Mouse (Mus musculus) embryonic facial prominence, embryonic 14.5 days (tissue): ENCODE data around the gene Sgce. TPM values are rescaled to one million over a fixed set of nuclear protein-coding genes. Genes with fewer than 3 reads are reported as not detected.
A peak's percentile ranks its signal among the peaks of the same experiment; 100 is the strongest.

Experiments used
- ATAC-seq: fragments of 200-750 bp; cut with Nextera tagmentation; 2 replicates; pipeline ENCODE4 v1.8.0; 2017; ENCODE audit warnings: low read depth, moderate number of reproducible peaks, moderate TSS enrichment
- DNase-seq: peaks from one replicate; pipeline ENCODE4 v3.0.0-alpha.2; 2015; ENCODE audit warnings: low spot score
- H3K27ac ChIP-seq: fragments of 300-500 bp; sonication (generic); replicated peaks from 2 replicates; pipeline ENCODE4 v1.5.1; 2014; ENCODE audit warnings: low read depth, mild to moderate bottlenecking, low read length, moderate library complexity
- H3K27me3 ChIP-seq: fragments of 300-500 bp; sonication (generic); replicated peaks from 2 replicates; pipeline ENCODE4 v1.6.1; 2014; ENCODE audit warnings: low read length; ENCODE audit not compliant: control insufficient read depth, insufficient read depth
- H3K36me3 ChIP-seq: fragments of 300-500 bp; sonication (generic); 2 replicates; pipeline ENCODE4 v1.6.1; 2014; ENCODE audit warnings: low read length, mixed read lengths; ENCODE audit not compliant: control insufficient read depth, insufficient read depth
- H3K4me1 ChIP-seq: fragments of 300-500 bp; sonication (generic); 2 replicates; pipeline ENCODE4 v1.6.1; 2014; ENCODE audit warnings: antibody characterized with exemption, low read length; ENCODE audit not compliant: control insufficient read depth, insufficient read depth
- H3K4me2 ChIP-seq: fragments of 300-500 bp; sonication (generic); 2 replicates; pipeline ENCODE4 v1.6.1; 2014; ENCODE audit warnings: low read depth, mild to moderate bottlenecking, low read length, moderate library complexity, mixed read lengths
- H3K4me3 ChIP-seq: fragments of 300-500 bp; sonication (generic); 2 replicates; pipeline ENCODE4 v1.5.1; 2014; ENCODE audit warnings: low read depth, mild to moderate bottlenecking, low read length
- H3K9ac ChIP-seq: fragments of 300-500 bp; sonication (generic); 2 replicates; pipeline ENCODE4 v1.6.1; 2014; ENCODE audit warnings: low read depth, mild to moderate bottlenecking, low read length, moderate library complexity, mixed read lengths
- H3K9me3 ChIP-seq: fragments of 300-500 bp; sonication (generic); 2 replicates; pipeline ENCODE4 v1.6.1; 2016; ENCODE audit warnings: low read length; ENCODE audit not compliant: control insufficient read depth
- WGBS: fragments of 180-500 bp; shearing (Covaris S2); extraction: QIAGEN DNeasy Blood & Tissue Kit; methylation state at CpG from one replicate; pipeline ENCODE4 v1.1.7; 2014; 5-methylcytosine and 5-hydroxymethylcytosine counted together
- polyA plus RNA-seq: library from polyadenylated mRNA; unstranded; fragments of >200 nt; fragmentation: Nextera tagmentation; extraction: Ambion mirVana; gene quantifications from 2 replicates; pipeline ENCODE4 v1.2.1, GENCODE M21; 2014

Gene Sgce
- polyA plus RNA-seq, 1 experiment from 2014 or later, result 67.1 TPM

GRCm38 (mm10) chr6:4706415-4706814 is 40.6 kb downstream of the Sgce start:
- 85% methylated on average over 5 of the region's 5 CpGs for WGBS
- no peak overlapping the region for H3K4me2 ChIP-seq
- DNase-seq (peak; percentile 44), ATAC-seq (no peak)
- H3K4me1 ChIP-seq, result no peaks in the 10 kb centered on the region
- H3K27ac ChIP-seq, result no peak overlapping the region
- no peaks in the 10 kb centered on the region for H3K27me3 ChIP-seq
- H3K4me3 ChIP-seq, result no peak overlapping the region
- no peaks in the 10 kb centered on the region for H3K9me3 ChIP-seq
- no peak overlapping the region for H3K9ac ChIP-seq
- 0 out of 2 replicates have a peak, but pooled peaks cover 19% of the 10 kb centered on the region for H3K36me3 ChIP-seq

- Histone ChIP-seq H3K9ac (no peak overlapping the region), H3K4me2 (no peak overlapping the region), H3K27me3 (no peaks in the 10 kb centered on the region), H3K4me1 (no peaks in the 10 kb centered on the region), H3K4me3 (no peak overlapping the region), H3K27ac (no peak overlapping the region; the same call in 1 of the 2 replicates), H3K36me3 (0 out of 2 replicates have a peak, but pooled peaks cover 7% of the 10 kb centered on the region), H3K9me3 (no peaks in the 10 kb centered on the region)
- DNase-seq (peak; percentile 68), ATAC-seq (peak; percentile 78)
- 61% methylated on average over 7 of the region's 7 CpGs for WGBS
Observed at GRCm38 (mm10) chr6:4703908-4704307, 43.1 kb downstream of the Sgce start.

DNA sequence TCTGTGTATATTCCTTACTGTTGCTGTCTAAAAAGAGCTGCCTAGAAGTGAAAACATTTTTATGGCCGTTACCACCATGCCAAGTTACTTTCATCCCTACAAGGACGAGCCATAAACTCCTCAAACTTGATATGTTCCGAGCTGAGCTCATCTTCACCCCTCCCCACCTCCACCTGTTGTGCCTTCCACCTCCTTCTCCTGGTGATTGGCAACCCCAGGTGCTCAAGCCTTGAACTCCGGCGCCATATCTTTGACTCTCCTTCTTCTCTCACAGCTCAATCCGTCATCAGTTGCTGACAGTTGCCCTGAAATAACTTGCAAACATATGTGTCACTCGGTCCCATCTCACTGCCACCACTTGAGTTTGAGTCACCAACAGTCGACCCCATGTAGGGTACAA is 45.4 kb downstream of the Sgce start:
- ATAC-seq (no peak), DNase-seq (peak; percentile 35)
- H3K27me3 ChIP-seq, result no peaks in the 10 kb centered on the region
- no peaks in the 10 kb centered on the region for H3K4me1 ChIP-seq
- H3K9me3 ChIP-seq, result no peaks in the 10 kb centered on the region
- no peak overlapping the region for H3K9ac ChIP-seq
- 84% methylated on average over 8 of the region's 8 CpGs for WGBS
- H3K4me3 ChIP-seq, result no peak overlapping the region
- no peak overlapping the region for H3K4me2 ChIP-seq
- no peak overlapping the region for H3K27ac ChIP-seq
- H3K36me3 ChIP-seq, result no peaks in the 10 kb centered on the region

- no peak overlapping the region for H3K4me3 ChIP-seq
- H3K27ac ChIP-seq, result no peak overlapping the region
- DNase-seq, result no peak
- WGBS, result 57% methylated on average over 3 of the region's 3 CpGs
- H3K9ac ChIP-seq, result no peak overlapping the region
- H3K9me3 ChIP-seq, result 0 out of 2 replicates have a peak, but pooled peaks cover 5% of the 10 kb centered on the region
- no peak for ATAC-seq
- H3K4me1 ChIP-seq, result no peaks in the 10 kb centered on the region
- no peak overlapping the region for H3K4me2 ChIP-seq
- no peaks in the 10 kb centered on the region for H3K27me3 ChIP-seq
- peaks cover 6% of the 10 kb centered on the region for H3K36me3 ChIP-seq
Observed at GRCm38 (mm10) chr6:4695778-4696177, 51.2 kb downstream of the Sgce start.

DNA sequence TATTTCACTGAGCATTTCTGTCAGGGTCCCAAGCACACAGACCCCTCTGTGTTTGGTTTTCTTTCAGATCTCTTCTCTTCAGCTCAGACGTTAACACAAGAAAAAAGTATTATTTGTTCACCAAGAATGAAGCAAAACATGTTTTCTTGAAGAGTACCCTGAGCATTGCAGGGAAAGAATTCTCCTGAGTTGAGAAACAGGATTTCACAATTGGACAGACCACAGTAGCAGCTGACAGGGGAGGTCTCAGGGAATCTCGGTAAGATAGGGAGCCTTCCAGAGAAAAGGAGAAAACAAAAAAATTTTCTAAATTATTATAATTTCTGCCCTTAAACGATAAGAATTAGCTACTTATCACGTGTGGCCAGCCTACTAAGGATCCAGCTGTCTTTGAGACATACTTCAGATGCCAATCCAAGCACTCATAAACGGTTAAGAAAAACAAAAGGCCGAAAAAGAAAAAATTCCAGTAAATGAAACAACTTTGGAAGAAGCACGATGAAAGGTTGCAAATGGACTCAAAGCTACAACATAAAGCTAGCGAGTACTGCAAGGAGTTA is 52.3 kb downstream of the Sgce start:
- H3K27ac ChIP-seq, result no peak overlapping the region
- no peak overlapping the region for H3K9ac ChIP-seq
- ATAC-seq (no peak), DNase-seq (peak; percentile 17)
- peaks cover 6% of the 10 kb centered on the region for H3K36me3 ChIP-seq
- no peak overlapping the region for H3K4me2 ChIP-seq
- H3K4me3 ChIP-seq, result no peak overlapping the region
- no peaks in the 10 kb centered on the region for H3K4me1 ChIP-seq
- no peaks in the 10 kb centered on the region for H3K27me3 ChIP-seq
- H3K9me3 ChIP-seq, result 0 out of 2 replicates have a peak, but pooled peaks cover 5% of the 10 kb centered on the region
- WGBS, result 47% methylated on average over 8 of the region's 8 CpGs

GRCm38 (mm10) chr6:4693544-4693943 is 53.5 kb downstream of the Sgce start:
- no peak overlapping the region for H3K27ac ChIP-seq
- no peak overlapping the region for H3K9ac ChIP-seq
- no peak for ATAC-seq
- H3K36me3 ChIP-seq, result peaks cover 9% of the 10 kb centered on the region
- 0 out of 2 replicates have a peak, but pooled peaks cover 5% of the 10 kb centered on the region for H3K9me3 ChIP-seq
- no peak overlapping the region for H3K4me2 ChIP-seq
- H3K4me3 ChIP-seq, result no peak overlapping the region
- no peaks in the 10 kb centered on the region for H3K27me3 ChIP-seq
- 52% methylated on average over 10 of the region's 10 CpGs for WGBS
- H3K4me1 ChIP-seq, result no peaks in the 10 kb centered on the region
- DNase-seq, result no peak

DNA sequence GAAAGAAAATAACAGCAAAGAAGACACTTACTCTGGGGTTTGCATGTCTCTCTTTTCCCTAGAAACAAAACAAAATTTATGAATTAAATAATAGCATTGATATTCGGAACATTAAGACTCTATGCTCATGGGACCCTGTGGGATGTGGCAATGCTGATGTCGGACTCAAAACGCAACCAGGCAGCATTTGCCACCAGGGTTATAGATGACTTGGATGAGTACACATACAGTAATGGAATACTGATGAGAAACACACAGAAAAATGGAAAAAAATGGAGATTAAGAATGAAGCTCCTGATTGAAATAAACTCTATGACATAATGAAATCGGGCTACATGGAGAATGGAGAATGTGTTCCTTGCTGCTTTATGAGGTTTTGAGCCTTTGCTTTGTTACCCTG is 56.6 kb downstream of the Sgce start:
- Histone ChIP-seq H3K4me2 (no peak overlapping the region), H3K4me1 (no peaks in the 10 kb centered on the region), H3K9me3 (no peaks in the 10 kb centered on the region), H3K9ac (no peak overlapping the region), H3K4me3 (no peak overlapping the region), H3K36me3 (peaks cover 9% of the 10 kb centered on the region), H3K27me3 (no peaks in the 10 kb centered on the region), H3K27ac (no peak overlapping the region)
- DNase-seq (no peak), ATAC-seq (no peak)
- WGBS, result 91% methylated on average over 4 of the region's 4 CpGs

- Histone ChIP-seq H3K9ac (no peak overlapping the region), H3K4me1 (no peaks in the 10 kb centered on the region), H3K36me3 (peaks cover 9% of the 10 kb centered on the region), H3K4me3 (no peak overlapping the region), H3K27me3 (no peaks in the 10 kb centered on the region), H3K4me2 (no peak overlapping the region), H3K9me3 (no peaks in the 10 kb centered on the region), H3K27ac (no peak overlapping the region)
- 70% methylated on average over 10 of the region's 10 CpGs for WGBS
- DNase-seq, result no peak
- ATAC-seq, result no peak
Observed at GRCm38 (mm10) chr6:4684706-4685340, 62.2 kb downstream of the Sgce start.

- Histone ChIP-seq H3K4me3 (no peak overlapping the region), H3K9me3 (no peaks in the 10 kb centered on the region), H3K4me2 (no peak overlapping the region), H3K27ac (no peak overlapping the region), H3K27me3 (no peaks in the 10 kb centered on the region), H3K36me3 (peaks cover 12% of the 10 kb centered on the region; the same call in 1 of the 2 replicates), H3K4me1 (no peaks in the 10 kb centered on the region), H3K9ac (no peak overlapping the region)
- DNase-seq (no peak), ATAC-seq (no peak)
- WGBS, result 85% methylated on average over 4 of the region's 4 CpGs
Observed at GRCm38 (mm10) chr6:4680576-4680975, 66.4 kb downstream of the Sgce start.
